Mouse (Mus musculus) cerebellum, adult 11-12 months (tissue): Measurements from ENCODE around the gene Dcdc2a.

Experiments
- DNase-seq: peaks from one replicate; pipeline ENCODE4 v3.0.0; 2022

The Dcdc2a gene

DNA sequence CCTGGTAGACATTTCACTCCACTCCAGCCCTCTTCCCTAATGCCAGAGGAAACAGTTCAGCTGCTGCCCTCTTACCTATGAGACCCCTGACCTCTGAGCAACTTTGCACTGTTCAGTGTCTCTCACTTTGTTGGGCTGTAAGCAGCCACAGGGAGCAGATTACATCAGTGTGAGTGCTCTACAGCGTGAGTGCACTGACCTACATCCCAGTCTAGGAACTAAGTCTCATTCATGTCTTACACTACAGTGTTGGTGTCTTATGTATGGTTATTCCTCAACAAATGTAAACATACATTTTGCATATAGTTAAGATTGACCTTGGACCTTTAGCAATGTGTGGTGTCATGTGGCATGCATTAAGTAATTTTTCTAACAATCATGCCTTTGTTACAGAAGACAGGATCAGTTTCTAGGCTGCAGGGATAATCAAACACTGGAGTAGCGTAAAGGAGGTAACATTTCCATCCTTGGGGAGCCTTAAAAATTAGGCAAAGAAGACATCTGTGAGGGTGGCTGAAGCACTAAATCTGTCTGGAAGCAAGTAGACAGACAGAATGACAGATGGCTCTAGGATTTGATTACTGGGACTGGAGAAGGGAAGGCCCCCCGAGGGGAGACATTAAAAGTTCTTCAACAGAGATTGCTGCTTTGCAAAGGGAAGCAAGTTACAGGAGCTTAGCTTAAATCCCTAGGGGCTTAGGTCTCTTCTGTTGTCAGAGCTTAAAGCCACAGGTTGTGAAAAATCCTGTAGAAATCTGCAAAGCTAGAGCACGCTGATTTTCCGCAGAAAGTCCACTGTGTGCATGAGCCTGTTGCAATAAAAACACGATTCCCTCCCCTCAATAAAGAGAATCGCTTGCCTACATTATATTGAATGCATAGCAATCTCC lies 130.9 kb downstream of the Dcdc2a start:
- DNase-seq = no peak

DNA sequence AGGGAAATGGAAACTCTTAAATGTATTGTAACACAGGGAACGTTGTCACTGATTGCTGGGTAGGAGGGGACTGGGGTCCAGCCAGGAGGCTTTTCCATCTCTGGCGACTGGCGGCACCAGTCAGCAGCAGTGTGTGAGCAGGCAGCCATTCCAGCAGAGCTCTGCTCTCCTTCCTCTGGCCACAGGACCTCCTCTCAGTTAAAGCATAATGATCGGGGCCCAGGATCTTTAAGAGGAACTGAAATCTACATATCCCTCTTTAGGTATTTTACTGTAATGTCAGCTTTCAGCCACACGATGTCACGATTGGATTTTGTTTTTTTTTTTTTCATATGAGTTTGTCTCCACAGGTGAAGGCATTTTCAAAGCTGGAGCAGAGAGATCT lies 131.5 kb downstream of the Dcdc2a start:
- no peak for DNase-seq

DNA sequence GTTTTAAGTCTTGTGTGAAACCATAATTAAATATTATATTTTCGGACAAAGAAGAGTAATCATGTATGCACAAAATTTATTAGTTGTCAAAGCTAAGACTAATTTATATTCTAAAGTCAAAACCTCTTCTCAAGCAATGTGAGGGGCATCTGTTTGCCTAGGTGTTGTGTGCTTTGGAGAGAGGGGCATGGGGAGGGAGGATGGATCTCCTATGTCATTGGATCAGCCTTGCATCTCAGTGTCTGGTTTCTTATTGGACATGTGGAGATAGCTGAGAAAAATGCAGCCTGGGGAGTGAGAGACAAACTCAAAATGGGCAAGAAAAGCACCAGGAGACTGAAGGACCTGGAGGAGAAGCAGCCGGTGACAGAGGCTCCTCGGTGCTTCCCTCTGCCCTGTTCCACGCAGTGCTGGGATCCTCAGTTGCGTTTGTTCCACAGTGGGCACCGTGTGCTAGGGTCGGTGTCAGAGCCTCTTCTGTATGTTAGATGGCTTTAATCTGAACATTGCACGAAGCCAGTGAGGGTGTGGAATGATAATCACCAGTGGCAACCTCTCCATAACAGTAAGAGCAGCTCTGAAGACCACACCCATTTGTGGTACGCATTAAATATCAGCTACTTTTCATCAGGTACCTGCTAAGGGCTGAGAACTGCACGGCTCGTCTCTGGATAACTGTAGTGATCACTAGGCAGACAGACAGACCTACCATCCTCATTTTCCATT lies 133.8 kb downstream of the Dcdc2a start:
- no peak for DNase-seq

DNA sequence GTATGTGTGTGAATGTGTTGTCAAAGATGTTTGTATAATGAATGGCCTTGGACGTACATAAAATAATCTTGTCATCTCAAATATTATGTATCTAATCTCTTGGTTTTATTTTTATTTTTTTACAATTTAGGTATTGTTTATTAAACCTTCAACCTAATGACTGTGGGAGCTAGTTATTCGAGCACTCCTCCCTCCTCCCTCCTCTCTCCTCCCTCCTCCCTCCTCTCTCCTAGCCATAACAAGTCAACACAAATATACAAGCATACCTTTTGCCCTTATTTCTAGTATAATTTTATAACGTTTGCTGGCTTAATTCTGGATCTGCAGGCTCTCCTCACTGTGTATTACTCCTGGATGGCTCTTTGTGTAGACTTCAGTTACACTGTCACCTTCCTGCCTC lies 134.4 kb downstream of the Dcdc2a start:
- no peak for DNase-seq

DNA sequence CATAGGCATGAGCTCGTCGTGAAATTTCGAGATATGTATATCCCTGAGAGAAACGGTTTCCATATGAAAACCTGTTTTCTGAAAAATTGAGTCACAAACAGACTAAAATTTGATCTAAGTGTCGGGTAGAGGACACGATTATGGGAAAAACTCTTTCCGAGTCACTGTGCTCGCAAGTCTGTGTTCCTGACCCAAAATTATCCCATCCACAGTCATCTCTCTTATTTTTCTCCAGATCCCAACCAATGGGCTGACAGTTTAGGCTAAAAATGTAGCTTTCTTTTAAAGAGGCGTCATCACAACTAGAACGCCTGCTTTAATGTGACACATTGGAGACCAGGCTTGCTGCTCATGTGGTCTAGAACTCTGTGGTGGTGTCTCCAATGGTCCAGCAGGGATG lies 139.9 kb downstream of the Dcdc2a start:
- DNase-seq = no peak

DNA sequence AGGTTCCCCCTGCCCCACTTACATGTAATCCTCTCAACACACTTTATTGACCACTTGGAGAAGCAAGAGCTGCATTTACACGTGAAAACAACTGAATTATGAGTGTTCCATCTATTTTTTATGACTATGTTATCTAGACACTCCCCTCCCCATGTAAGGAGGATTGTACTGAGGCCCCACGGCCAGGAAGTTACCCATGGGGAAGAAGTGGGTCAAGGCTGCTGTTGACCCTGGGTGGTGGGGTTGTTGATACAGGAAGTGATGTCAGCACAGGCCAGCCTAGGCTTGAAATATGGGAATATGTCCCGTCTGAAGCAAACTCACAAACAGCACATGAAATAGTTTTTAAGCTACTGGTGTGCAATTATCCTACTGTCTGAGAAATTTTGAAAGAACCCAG lies 144.1 kb downstream of the Dcdc2a start:
- no peak for DNase-seq

DNA sequence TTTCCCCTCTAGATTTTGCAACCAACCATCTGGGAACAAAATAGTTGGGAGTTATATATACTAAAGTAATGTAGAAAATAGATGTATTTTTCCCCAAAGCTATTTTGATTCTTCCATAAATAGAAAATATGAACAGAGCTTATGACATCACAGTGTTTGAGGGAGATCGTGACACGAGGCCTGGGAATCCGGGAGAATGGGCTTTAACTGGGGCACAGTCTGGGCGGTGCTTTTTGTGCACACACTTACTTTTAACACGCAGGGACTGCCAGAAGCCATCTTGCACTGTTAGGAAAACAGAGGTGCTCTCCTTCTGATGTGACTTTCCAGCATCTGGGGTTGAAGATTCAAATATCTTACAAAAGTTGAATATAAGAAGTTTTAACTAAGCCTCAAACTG lies 151.1 kb downstream of the Dcdc2a start:
- no peak for DNase-seq

DNA sequence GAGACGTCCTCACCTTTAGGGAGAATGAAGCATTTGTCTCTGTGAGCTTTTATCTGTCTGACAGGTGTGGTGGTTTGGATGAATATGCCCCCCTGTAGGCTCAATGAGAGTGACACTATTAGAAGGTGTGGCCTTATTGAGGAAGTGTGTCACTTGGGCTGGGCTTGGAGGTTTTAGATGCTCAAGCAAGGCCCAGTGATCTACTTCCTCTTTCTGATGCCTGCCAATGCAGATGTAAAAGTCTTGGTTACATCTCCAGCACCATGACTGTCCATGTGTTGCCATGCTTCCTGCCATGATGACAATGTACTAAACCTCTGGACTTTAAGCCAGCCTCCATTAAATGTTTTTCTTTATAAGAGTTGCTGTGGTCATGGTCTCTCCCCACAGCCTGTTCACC lies 162.6 kb downstream of the Dcdc2a start:
- DNase-seq = no peak

DNA sequence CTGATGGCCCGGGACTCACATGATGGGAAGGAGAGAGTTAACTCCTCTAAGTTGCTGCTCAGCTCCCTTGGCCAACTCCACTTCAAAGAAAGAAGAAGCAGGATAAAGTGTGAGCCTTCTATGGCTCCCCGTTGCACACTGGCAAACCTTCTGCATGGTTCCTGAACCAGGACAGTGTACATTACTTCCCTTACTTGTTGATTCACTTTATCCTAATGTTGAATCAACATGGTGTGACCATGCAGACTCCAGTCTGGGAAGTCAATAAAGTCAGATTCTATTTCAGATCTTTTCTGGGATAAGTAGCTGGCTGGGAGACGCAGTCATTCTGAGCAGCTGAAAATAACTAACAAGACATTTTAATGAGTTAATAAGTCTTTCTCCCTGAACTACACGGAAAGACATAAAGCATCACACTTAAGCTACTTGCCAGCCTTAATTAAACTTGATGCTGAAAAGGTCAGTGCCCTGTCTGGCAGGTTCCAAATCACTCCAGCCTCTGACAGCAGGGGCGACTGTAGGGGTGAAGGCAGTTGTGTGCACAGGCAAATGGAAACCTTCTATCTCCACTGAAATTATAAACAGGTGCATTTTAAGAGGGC lies 164.5 kb downstream of the Dcdc2a start:
- DNase-seq = no peak

DNA sequence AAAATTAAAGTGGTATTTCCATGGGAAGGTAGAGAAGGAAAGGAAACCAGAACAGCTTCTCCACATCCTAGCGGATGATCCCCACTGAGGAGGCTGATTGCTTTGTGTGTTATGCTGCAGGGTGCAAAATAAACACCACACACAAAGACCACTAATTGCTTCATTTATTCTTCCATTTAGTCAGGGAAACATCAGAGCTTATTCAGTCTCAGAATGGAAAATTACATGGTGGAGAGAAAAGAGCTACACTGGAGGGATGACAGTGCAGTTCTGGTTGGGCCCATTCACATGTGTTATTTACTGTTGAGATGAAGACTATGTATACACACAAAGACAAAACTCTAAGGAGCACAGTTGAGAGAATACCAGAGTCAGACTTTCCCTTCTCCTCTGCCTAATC lies 196.1 kb downstream of the Dcdc2a start:
- DNase-seq = no peak

DNA sequence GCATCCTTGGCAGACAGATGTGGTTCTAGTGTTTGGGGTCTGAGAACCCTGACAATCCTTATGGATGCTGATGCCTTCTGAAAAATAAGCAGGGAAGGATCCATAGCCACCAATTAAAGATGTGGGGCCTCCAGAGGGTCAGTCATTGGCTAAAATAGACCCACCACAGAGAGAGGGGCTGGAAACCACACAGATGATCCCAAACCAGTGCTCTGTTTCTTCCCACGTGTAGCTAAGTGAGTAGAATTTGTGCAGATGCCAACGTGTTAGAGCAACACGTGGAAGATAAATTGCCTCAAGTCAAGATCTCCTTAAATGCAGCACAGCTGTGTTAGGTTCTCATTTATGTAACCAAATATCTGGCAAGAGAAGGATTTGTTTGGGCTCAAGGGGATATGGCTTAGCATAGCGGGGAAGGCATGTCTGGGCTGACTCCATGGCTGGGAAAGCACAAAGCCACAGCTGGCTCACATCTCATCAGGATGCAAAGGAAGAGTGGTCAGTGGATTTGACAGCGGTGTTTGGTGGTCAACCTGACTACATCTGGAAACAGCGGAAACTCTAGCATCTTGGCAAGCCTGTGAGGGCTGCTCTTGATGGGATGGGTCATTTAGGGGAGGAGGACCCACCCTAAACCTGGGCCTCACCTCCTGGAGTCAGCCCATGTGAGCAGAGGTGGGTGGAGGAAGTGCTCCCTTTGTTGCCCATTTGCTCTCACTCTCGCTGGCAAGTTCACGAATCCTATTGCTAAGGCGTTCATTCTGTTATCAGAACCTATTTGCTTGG lies 198.9 kb downstream of the Dcdc2a start:
- no peak for DNase-seq

DNA sequence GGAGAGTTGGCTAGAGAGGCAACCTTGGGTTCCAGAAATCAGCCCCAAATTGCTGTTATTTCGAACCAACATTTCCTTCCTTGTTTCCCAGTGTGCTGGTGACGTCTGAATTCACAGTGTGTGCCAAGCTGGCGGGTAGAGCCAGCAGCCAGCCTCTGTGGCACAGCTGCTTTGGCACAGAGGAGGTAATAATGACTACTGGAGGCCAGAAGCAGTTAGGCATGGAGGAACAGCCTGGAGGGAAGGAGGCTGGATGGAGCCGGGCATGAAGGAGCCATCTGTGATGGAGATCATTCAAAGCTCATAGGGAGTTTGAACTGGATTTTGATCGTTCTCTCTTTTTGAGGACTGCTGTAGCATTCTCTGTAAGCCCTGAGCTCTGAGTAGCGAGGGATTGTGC lies 201.8 kb downstream of the Dcdc2a start:
- DNase-seq = no peak
